Mouse (Mus musculus): ENCODE measurements around the gene Galnt10.

- no peak for TF ChIP-seq CTCF (IDR thresholded peaks at IDR 0.05; ENCODE audit: low read depth, low read length)
- no peak for TF ChIP-seq TAL1 (conservative IDR thresholded peaks at IDR 0.05; ENCODE audit: low read depth, low read length)
Measured at GRCm38 (mm10) chr11:57687258-57687657, 42.0 kb downstream of the Galnt10 start.

All from G1E (cell line).